15 mouse cellular contexts compared by ENCODE assay signal in genomic region chr7:27602161-27602560, GRCm38 (mm10). TPM values are rescaled to one million over a fixed set of nuclear protein-coding genes. Genes with fewer than 3 reads are reported as not detected.
DNase-seq lines count a peak whose midpoint lies in the region; ATAC-seq and TF ChIP-seq lines count a peak whose summit lies in the region.
"Had no signal": no experiment of that assay in that cellular context is flagged by ENCODE, and none has a peak within 500 bp of the region (broad histone marks: within the 10 kb centered on the region; RNA-seq: fewer than 3 reads in every experiment).

No protein-coding gene starts in this region.

- no peak overlapping the region for H3K9ac ChIP-seq in embryonic facial prominence, embryonic 15.5 days
- H3K9ac ChIP-seq: liver, embryonic 14.5 days; stomach, embryonic 15.5 days had no signal

- peaks cover 66% of the 10 kb centered on the region for H3K4me1 ChIP-seq in embryonic facial prominence, embryonic 15.5 days

- 74% methylated on average over 2 of the region's 2 CpGs for WGBS in embryonic facial prominence, embryonic 15.5 days

- TF ChIP-seq CTCF in gastrocnemius, adult 2 months (IDR thresholded peaks at IDR 0.05) = no peak
- TF ChIP-seq CTCF in left cerebral cortex, adult 2 months (IDR thresholded peaks at IDR 0.05) = no peak

- DNase-seq in cerebellum, adult 11 months = peak; percentile 20
- DNase-seq in cerebellum, postnatal 14 days = no peak
- DNase-seq in gastrocnemius, adult 2 months = no peak
- no peak for DNase-seq in gastrocnemius, adult 8-10 months (ENCODE audit: low spot score in 2 of 2)
- no peak for DNase-seq in left cerebral cortex, adult 2 months (ENCODE audit: extremely low spot score in 1 of 2, low spot score in 2 of 2)
- no peak for DNase-seq in left cerebral cortex, adult 18-20 months (ENCODE audit: low spot score in 2 of 2)
- DNase-seq in adipocyte (ENCODE audit: low spot score) = no peak
- DNase-seq: heart, adult 2 months; thymus, postnatal 25 days had no signal

- H3K4me3 ChIP-seq in gastrocnemius, adult 2 months = no peak overlapping the region
- no peak overlapping the region for H3K4me3 ChIP-seq in left cerebral cortex, adult 2 months
- H3K4me3 ChIP-seq in embryonic facial prominence, embryonic 15.5 days (replicated peaks) = no peak overlapping the region
- H3K4me3 ChIP-seq: erythroblast, embryonic 14.5 days; heart, adult 2 months; stomach, embryonic 15.5 days had no signal

- H3K9me3 ChIP-seq in embryonic facial prominence, embryonic 15.5 days (replicated peaks) = no peaks in the 10 kb centered on the region
- H3K9me3 ChIP-seq: stomach, embryonic 15.5 days had no signal

- no peaks in the 10 kb centered on the region for H3K36me3 ChIP-seq in embryonic facial prominence, embryonic 15.5 days

- no peak overlapping the region for H3K4me2 ChIP-seq in embryonic facial prominence, embryonic 15.5 days (replicated peaks)
- H3K4me2 ChIP-seq: stomach, embryonic 15.5 days had no signal

- peak overlapping the region; percentile 100 for H3K27ac ChIP-seq in gastrocnemius, adult 2 months
- peak overlapping the region; percentile 87 for H3K27ac ChIP-seq in left cerebral cortex, adult 2 months
- peak overlapping the region; percentile 49; the same call in 1 of the 2 replicates for H3K27ac ChIP-seq in embryonic facial prominence, embryonic 15.5 days (replicated peaks)
- H3K27ac ChIP-seq: heart, adult 2 months; liver, embryonic 14.5 days; stomach, embryonic 15.5 days had no signal

- no peak for ATAC-seq in embryonic facial prominence, embryonic 15.5 days (ENCODE audit: insufficient number of reproducible peaks, low FRiP score, low TSS enrichment, low read depth)

- intact Hi-C loops in gastrocnemius, adult 2 months (cut with DNase I) = loop anchor here (5.0 kb wide), 1 partner anchor 40 kb away; no protein-coding TSS in a partner anchor
- intact Hi-C loops in left cerebral cortex, adult 2 months (cut with DNase I) = loop anchor here (2.0 to 5.0 kb wide), 2 partner anchors 53 to 85 kb away; partner anchors contain the start of gene Zfp607b

- H3K27me3 ChIP-seq in embryonic facial prominence, embryonic 15.5 days = no peaks in the 10 kb centered on the region
- H3K27me3 ChIP-seq: stomach, embryonic 15.5 days had no signal

RNA-seq across cellular contexts. Expression of gene Akt2, which starts 10.8 kb away (rescaled TPM):
- 100 to 1,000 TPM; 194 to 199 TPM for total RNA-seq in gastrocnemius, adult 2 months (2021)
- 100 to 1,000 TPM; 178 to 228 (median 207) TPM for total RNA-seq in gastrocnemius, adult 8-10 months (2022)
- 100 to 1,000 TPM; 115 to 116 TPM for total RNA-seq in left cerebral cortex, adult 2 months (2021)
- 100 to 1,000 TPM; 103 to 113 TPM for total RNA-seq in left cerebral cortex, adult 18-20 months (2021)
- polyA plus RNA-seq in embryonic facial prominence, embryonic 15.5 days (2015; fragmentation: Nextera tagmentation; extraction: Ambion mirVana) = 114 and 117 TPM in 2 replicates

RNA-seq across cellular contexts. Expression of gene 2310022A10Rik, which starts 49.1 kb away (rescaled TPM):
- 100 to 1,000 TPM; 107 to 123 TPM for total RNA-seq in gastrocnemius, adult 2 months (2021)
- total RNA-seq in gastrocnemius, adult 8-10 months (2022) = 100 to 1,000 TPM; 118 to 123 (median 121) TPM
- total RNA-seq in left cerebral cortex, adult 2 months (2021) = 10 to 100 TPM; 25.9 to 27.1 TPM
- total RNA-seq in left cerebral cortex, adult 18-20 months (2021) = 10 to 100 TPM; 30.5 to 33.0 TPM
- 36.4 and 38.0 TPM in 2 replicates for polyA plus RNA-seq in embryonic facial prominence, embryonic 15.5 days (2015; fragmentation: Nextera tagmentation; extraction: Ambion mirVana)

RNA-seq across cellular contexts. Expression of gene Pld3, which starts 49.1 kb away (rescaled TPM):
- 10 to 100 TPM; 14.5 to 17.2 TPM for total RNA-seq in gastrocnemius, adult 2 months (2021)
- total RNA-seq in gastrocnemius, adult 8-10 months (2022) = 10 to 100 TPM; 14.0 to 15.3 (median 14.9) TPM
- total RNA-seq in left cerebral cortex, adult 2 months (2021) = 100 to 1,000 TPM; 746 to 788 TPM
- total RNA-seq in left cerebral cortex, adult 18-20 months (2021) = 100 to 1,000 TPM; 750 TPM
- polyA plus RNA-seq in embryonic facial prominence, embryonic 15.5 days (2015; fragmentation: Nextera tagmentation; extraction: Ambion mirVana) = 121 and 122 TPM in 2 replicates

RNA-seq across cellular contexts. Expression of gene Ttc9b, which starts 51.6 kb away (rescaled TPM):
- not detected for total RNA-seq in gastrocnemius, adult 2 months (2021)
- total RNA-seq in gastrocnemius, adult 8-10 months (2022) = not detected
- total RNA-seq in left cerebral cortex, adult 2 months (2021) = 100 to 1,000 TPM in 1 of 2 experiments, 10 to 100 TPM in 1; 99.1 to 101 TPM
- total RNA-seq in left cerebral cortex, adult 18-20 months (2021) = 10 to 100 TPM; 88.9 to 93.4 TPM
- polyA plus RNA-seq in embryonic facial prominence, embryonic 15.5 days (2015; fragmentation: Nextera tagmentation; extraction: Ambion mirVana) = 0.60 and 1.3 TPM in 2 replicates
- total RNA-seq: gastrocnemius, adult 18-20 months; heart, adult 2 months; hematopoietic stem cell, adult 5-6 weeks had no signal
- polyA plus RNA-seq: erythroblast, embryonic 14.5 days; heart, adult 2 months; liver, embryonic 14.5 days had no signal

Comparison
In these comparisons a context has a peak if more than half of its experiments do, and no peak if none do; other contexts are left out.
1. H3K27ac ChIP-seq: peak in every context shown above with its lines; median percentile 100 in gastrocnemius, adult 2 months; 87 in left cerebral cortex, adult 2 months; 49 in embryonic facial prominence, embryonic 15.5 days.
2. RNA of gene Pld3, which starts 49.1 kb away (total RNA-seq): 746 to 788 TPM in left cerebral cortex, adult 2 months and 750 TPM in left cerebral cortex, adult 18-20 months; 14.5 to 17.2 TPM in gastrocnemius, adult 2 months and 14.0 to 15.3 TPM in gastrocnemius, adult 8-10 months; every median in the first group is over 10 times any median in the second.